Mouse (Mus musculus): ENCODE results near the gene Mapre3. TPM values are rescaled to one million over a fixed set of nuclear protein-coding genes. Genes with fewer than 3 reads are reported as not detected.
A peak's percentile ranks its signal among the peaks of the same experiment; 100 is the strongest.

Gene Mapre3
- polyA plus RNA-seq, 1 experiment = 2.4 TPM

- Histone ChIP-seq H3K4me1 (ENCODE audit: control insufficient read depth, insufficient read depth, low read length) (peaks cover 1% of the 10 kb centered on the region; the same call in 1 of the 2 replicates), H3K4me3 (replicated peaks; ENCODE audit: control insufficient read depth, low read depth, low read length) (no peak overlapping the region), H3K27ac (ENCODE audit: control insufficient read depth, insufficient read depth, low read depth, low read length, poor library complexity) (no peak overlapping the region)
- no peak for TF ChIP-seq CTCF (IDR thresholded peaks at IDR 0.05; ENCODE audit: control insufficient read depth, insufficient read depth, low read length)
- TF ChIP-seq POLR2A (IDR thresholded peaks at IDR 0.05; ENCODE audit: borderline replicate concordance, control insufficient read depth, low read depth, low read length) = no peak
- WGBS = 91% methylated on average over 7 of the region's 7 CpGs
These were observed 95.4 kb downstream of the Mapre3 start for GRCm38 (mm10) chr5:30909863-30910262.

- Histone ChIP-seq H3K27ac (ENCODE audit: control insufficient read depth, insufficient read depth, low read depth, low read length, poor library complexity) (no peak overlapping the region), H3K4me3 (replicated peaks; ENCODE audit: control insufficient read depth, low read depth, low read length) (no peak overlapping the region), H3K4me1 (ENCODE audit: control insufficient read depth, insufficient read depth, low read length) (peaks cover 3% of the 10 kb centered on the region)
- no peak for TF ChIP-seq CTCF (IDR thresholded peaks at IDR 0.05; ENCODE audit: control insufficient read depth, insufficient read depth, low read length)
- TF ChIP-seq POLR2A (IDR thresholded peaks at IDR 0.05; ENCODE audit: borderline replicate concordance, control insufficient read depth, low read depth, low read length) = no peak
These were observed 96.0 kb downstream of the Mapre3 start for GRCm38 (mm10) chr5:30910481-30910880.

GRCm38 (mm10) chr5:30912156-30912555 is 97.7 kb downstream of the Mapre3 start:
- no peak for TF ChIP-seq POLR2A (IDR thresholded peaks at IDR 0.05; ENCODE audit: borderline replicate concordance, control insufficient read depth, low read depth, low read length)
- TF ChIP-seq CTCF (IDR thresholded peaks at IDR 0.05; ENCODE audit: control insufficient read depth, insufficient read depth, low read length) = no peak
- Histone ChIP-seq H3K4me3 (replicated peaks; ENCODE audit: control insufficient read depth, low read depth, low read length) (no peak overlapping the region), H3K4me1 (ENCODE audit: control insufficient read depth, insufficient read depth, low read length) (peaks cover 5% of the 10 kb centered on the region), H3K27ac (ENCODE audit: control insufficient read depth, insufficient read depth, low read depth, low read length, poor library complexity) (no peak overlapping the region)
- 61% methylated on average over 5 of the region's 5 CpGs for WGBS

- WGBS = 8% methylated on average over 13 of the region's 13 CpGs
- Histone ChIP-seq H3K4me1 (ENCODE audit: control insufficient read depth, insufficient read depth, low read length) (peaks cover 5% of the 10 kb centered on the region), H3K27ac (ENCODE audit: control insufficient read depth, insufficient read depth, low read depth, low read length, poor library complexity) (peak within 1 kb of the TSS; percentile 58), H3K4me3 (replicated peaks; ENCODE audit: control insufficient read depth, low read depth, low read length) (peak within 1 kb of the TSS; percentile 38)
- TF ChIP-seq POLR2A (IDR thresholded peaks at IDR 0.05; ENCODE audit: borderline replicate concordance, control insufficient read depth, low read depth, low read length) = 0 out of 2 replicates have a peak, but pooled peaks have one; percentile 22
- no peak for TF ChIP-seq CTCF (IDR thresholded peaks at IDR 0.05; ENCODE audit: control insufficient read depth, insufficient read depth, low read length)
These were observed 98.8 kb downstream of the Mapre3 start, which contains the start of gene Emilin1 for GRCm38 (mm10) chr5:30913060-30913841. Gene Emilin1 (plus strand): TSS chr5:30913402.

- peak overlapping the region; percentile 38 for H3K4me3 ChIP-seq (replicated peaks; ENCODE audit: control insufficient read depth, low read depth, low read length)
- 10% methylated on average over 7 of the region's 7 CpGs for WGBS
These were observed 99.7 kb downstream of the Mapre3 start for GRCm38 (mm10) chr5:30914101-30914635.

GRCm38 (mm10) chr5:30914849-30915248 is 100.4 kb downstream of the Mapre3 start:
- H3K4me1 ChIP-seq (ENCODE audit: control insufficient read depth, insufficient read depth, low read length) = peaks cover 5% of the 10 kb centered on the region
- H3K27ac ChIP-seq (ENCODE audit: control insufficient read depth, insufficient read depth, low read depth, low read length, poor library complexity) = peak overlapping the region; percentile 73
- WGBS = 19% methylated on average over 6 of the region's 6 CpGs
- TF ChIP-seq POLR2A (IDR thresholded peaks at IDR 0.05; ENCODE audit: borderline replicate concordance, control insufficient read depth, low read depth, low read length) (no peak), CTCF (IDR thresholded peaks at IDR 0.05; ENCODE audit: control insufficient read depth, insufficient read depth, low read length) (no peak)
- peak overlapping the region; percentile 56 for H3K4me3 ChIP-seq (replicated peaks; ENCODE audit: control insufficient read depth, low read depth, low read length)

More at GRCm38 (mm10) chr5:30914101-30914635, 99.7 kb downstream of the Mapre3 start:
- Histone ChIP-seq H3K4me1 (ENCODE audit: control insufficient read depth, insufficient read depth, low read length) (peaks cover 5% of the 10 kb centered on the region), H3K27ac (ENCODE audit: control insufficient read depth, insufficient read depth, low read depth, low read length, poor library complexity) (peak overlapping the region; percentile 58)
- no peak for TF ChIP-seq POLR2A (IDR thresholded peaks at IDR 0.05; ENCODE audit: borderline replicate concordance, control insufficient read depth, low read depth, low read length)
- no peak for TF ChIP-seq CTCF (IDR thresholded peaks at IDR 0.05; ENCODE audit: control insufficient read depth, insufficient read depth, low read length)

GRCm38 (mm10) chr5:30915456-30915855 is 101.0 kb downstream of the Mapre3 start:
- peak overlapping the region; percentile 73 for H3K27ac ChIP-seq (ENCODE audit: control insufficient read depth, insufficient read depth, low read depth, low read length, poor library complexity)
- peaks cover 5% of the 10 kb centered on the region for H3K4me1 ChIP-seq (ENCODE audit: control insufficient read depth, insufficient read depth, low read length)
- WGBS = 6% methylated on average over 9 of the region's 9 CpGs
- TF ChIP-seq POLR2A (IDR thresholded peaks at IDR 0.05; ENCODE audit: borderline replicate concordance, control insufficient read depth, low read depth, low read length) (0 out of 2 replicates have a peak, but pooled peaks have one; percentile 15), CTCF (IDR thresholded peaks at IDR 0.05; ENCODE audit: control insufficient read depth, insufficient read depth, low read length) (no peak)
- peak overlapping the region; percentile 44 for H3K4me3 ChIP-seq (replicated peaks; ENCODE audit: control insufficient read depth, low read depth, low read length)

Other genes starting within 250 kb of the Mapre3 start
- gene Kcnk3, start 226.5 kb upstream of the Mapre3 start, polyA plus RNA-seq (2011; ENCODE audit: insufficient read depth, insufficient read length, low replicate concordance, missing spikeins) = 0.40 TPM in 1 of 2 replicates, not detected in the other
- gene Slc35f6, start 166.7 kb upstream of the Mapre3 start, polyA plus RNA-seq (2011; ENCODE audit: insufficient read depth, insufficient read length, low replicate concordance, missing spikeins) = 7.7 and 17.0 TPM in 2 replicates
- gene Cenpa, start 147.9 kb upstream of the Mapre3 start, polyA plus RNA-seq (2011; ENCODE audit: insufficient read depth, insufficient read length, low replicate concordance, missing spikeins) = 161 and 187 TPM in 2 replicates
- gene Dpysl5, start 103.1 kb upstream of the Mapre3 start, polyA plus RNA-seq (2011; ENCODE audit: insufficient read depth, insufficient read length, low replicate concordance, missing spikeins) = 0.40 TPM in 1 of 2 replicates, not detected in the other
- 15.3 and 29.1 TPM in 2 replicates for gene Tmem214, start 53.4 kb downstream of the Mapre3 start, polyA plus RNA-seq (2011; ENCODE audit: insufficient read depth, insufficient read length, low replicate concordance, missing spikeins)
- 5.4 and 6.2 TPM in 2 replicates for gene Agbl5, start 74.1 kb downstream of the Mapre3 start, polyA plus RNA-seq (2011; ENCODE audit: insufficient read depth, insufficient read length, low replicate concordance, missing spikeins)
- 147 and 148 TPM in 2 replicates for gene Ost4, start 93.1 kb downstream of the Mapre3 start, polyA plus RNA-seq (2011; ENCODE audit: insufficient read depth, insufficient read length, low replicate concordance, missing spikeins)
- gene Emilin1, start 98.8 kb downstream of the Mapre3 start, polyA plus RNA-seq (2011; ENCODE audit: insufficient read depth, insufficient read length, low replicate concordance, missing spikeins) = 9.3 and 17.6 TPM in 2 replicates
- 42.6 and 45.4 TPM in 2 replicates for gene Khk, start 106.8 kb downstream of the Mapre3 start, polyA plus RNA-seq (2011; ENCODE audit: insufficient read depth, insufficient read length, low replicate concordance, missing spikeins)
- 1.0 TPM in 1 of 2 replicates, not detected in the other for gene Cgref1, start 130.9 kb downstream of the Mapre3 start, polyA plus RNA-seq (2011; ENCODE audit: insufficient read depth, insufficient read length, low replicate concordance, missing spikeins)
- gene Preb, start 145.7 kb downstream of the Mapre3 start, polyA plus RNA-seq (2011; ENCODE audit: insufficient read depth, insufficient read length, low replicate concordance, missing spikeins) = 138 and 214 TPM in 2 replicates
- not detected in 2 replicates for gene Tcf23, start 154.0 kb downstream of the Mapre3 start, polyA plus RNA-seq (2011; ENCODE audit: insufficient read depth, insufficient read length, low replicate concordance, missing spikeins)
- gene Atraid, start 233.7 kb downstream of the Mapre3 start, polyA plus RNA-seq (2011; ENCODE audit: insufficient read depth, insufficient read length, low replicate concordance, missing spikeins) = 53.2 and 95.6 TPM in 2 replicates
- gene Slc5a6, start 234.3 kb downstream of the Mapre3 start, polyA plus RNA-seq (2011; ENCODE audit: insufficient read depth, insufficient read length, low replicate concordance, missing spikeins) = 1.6 and 3.6 TPM in 2 replicates
- gene Cad, start 240.1 kb downstream of the Mapre3 start, polyA plus RNA-seq (2011; ENCODE audit: insufficient read depth, insufficient read length, low replicate concordance, missing spikeins) = 9.7 and 21.8 TPM in 2 replicates